Mouse (Mus musculus): ENCODE measurements around the gene Prr19.
A peak's percentile ranks its signal among the peaks of the same experiment; 100 is the strongest.

The Prr19 gene

DNA sequence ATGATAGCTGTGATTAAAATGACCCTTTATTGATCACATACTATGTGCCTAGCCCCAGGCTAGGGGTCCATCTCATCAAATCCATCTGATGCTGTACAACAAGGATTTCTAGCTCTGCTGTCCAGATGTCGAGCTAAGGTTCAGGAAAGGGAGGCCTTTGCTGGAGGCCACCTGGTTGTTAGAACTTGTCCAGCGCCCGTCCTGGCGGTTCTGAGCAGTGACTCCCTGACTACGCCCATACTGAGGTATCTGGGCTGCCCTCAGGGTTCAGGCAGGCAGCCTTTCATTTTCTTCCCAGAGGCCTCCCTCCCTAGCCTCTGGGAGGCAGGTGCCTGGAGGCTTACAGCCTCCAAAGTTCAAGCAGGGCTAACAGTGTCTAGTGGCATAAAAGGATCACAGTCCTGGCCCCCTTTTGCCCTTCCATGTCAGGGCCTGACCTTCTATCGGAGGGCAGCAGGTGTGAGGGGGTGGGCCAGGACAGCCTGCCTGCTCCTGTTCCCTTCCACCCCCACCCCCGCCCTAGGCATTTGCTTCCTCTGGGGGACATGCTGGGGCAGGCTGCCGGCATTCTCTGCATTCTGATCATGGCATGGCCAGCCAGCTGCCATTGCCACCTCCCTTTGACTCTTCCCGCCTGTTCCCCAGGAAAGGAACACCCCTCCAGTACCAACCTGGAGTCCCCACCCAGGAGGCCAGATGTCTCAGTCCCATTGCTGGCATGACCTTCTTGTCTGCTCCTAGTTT lies 25.5 kb upstream of the Prr19 start:
- no peak for DNase-seq (ENCODE audit: low spot score)

DNA sequence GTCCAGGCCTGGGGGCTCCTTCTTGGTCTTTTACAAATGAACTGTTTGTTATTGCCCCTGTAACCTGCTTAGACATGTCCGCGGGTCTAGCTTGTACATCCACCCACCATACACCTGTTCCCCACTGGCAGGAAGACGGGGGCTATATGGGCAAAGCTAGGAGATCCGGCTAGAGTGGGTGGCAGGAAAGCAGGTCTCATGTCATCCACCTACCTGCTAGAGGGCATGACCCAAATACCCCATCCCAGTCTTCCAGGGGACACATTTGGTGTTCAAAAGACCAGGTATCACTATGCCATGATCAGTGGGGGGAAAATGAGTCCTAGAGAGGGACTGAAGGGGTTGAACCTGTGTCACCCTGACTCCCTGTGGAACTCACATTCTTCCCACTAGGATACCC lies 23.8 kb upstream of the Prr19 start:
- DNase-seq (ENCODE audit: low spot score), result no peak

DNA sequence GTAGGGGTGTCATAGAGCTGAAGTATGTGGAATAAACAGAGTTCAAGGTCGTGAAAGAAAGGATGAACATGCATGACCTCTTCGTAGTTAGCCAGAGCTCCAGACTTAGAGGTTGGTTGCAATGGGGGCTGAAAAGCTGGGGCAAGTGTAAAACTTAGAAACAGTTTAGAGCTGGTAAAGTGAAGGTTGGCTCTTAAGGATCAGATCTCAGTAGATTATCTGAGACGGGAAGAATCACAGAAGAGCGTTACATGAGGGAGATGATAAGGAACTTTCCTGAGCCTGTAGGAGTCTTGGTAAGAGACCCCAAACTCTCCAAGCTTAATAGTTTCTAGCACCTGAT lies 23.2 kb upstream of the Prr19 start:
- no peak for DNase-seq (ENCODE audit: low spot score)

DNA sequence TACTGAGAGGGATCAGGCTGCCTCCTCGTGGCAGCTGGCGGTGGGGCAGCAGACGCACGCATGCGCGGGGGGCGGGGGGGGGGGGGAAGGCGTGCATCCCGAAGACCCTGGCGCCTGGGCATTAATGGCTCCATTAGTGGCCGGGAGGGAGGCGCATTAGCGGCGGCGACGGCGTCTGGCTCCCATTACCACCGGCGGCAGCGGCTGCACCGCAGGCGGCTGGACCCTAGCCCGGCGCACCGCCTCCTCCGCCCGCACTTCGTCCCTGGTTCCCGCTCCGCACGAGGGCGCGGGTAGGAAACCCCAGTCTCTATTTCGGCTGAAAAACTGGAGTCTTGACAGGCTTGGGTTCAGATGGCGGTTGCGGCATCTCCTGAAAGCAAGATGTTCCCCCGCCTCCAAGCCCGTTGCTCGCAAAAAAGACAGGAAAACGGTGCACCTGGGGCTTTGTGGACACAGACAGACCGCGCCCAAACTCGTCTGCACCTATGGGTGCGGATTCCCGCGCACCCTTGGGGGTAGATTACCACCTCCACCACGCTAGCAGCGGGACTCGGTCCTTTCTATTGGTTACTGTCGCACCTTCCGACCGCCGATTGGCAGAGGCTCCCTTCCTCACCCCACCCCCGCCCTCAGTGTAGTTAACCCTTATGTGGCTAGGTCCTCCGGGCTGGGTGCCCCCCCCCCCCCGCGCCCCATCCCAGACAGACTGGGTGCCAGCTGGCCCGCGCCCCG lies 22.7 kb upstream of the Prr19 start:
- DNase-seq (ENCODE audit: low spot score), result peak; percentile 85

DNA sequence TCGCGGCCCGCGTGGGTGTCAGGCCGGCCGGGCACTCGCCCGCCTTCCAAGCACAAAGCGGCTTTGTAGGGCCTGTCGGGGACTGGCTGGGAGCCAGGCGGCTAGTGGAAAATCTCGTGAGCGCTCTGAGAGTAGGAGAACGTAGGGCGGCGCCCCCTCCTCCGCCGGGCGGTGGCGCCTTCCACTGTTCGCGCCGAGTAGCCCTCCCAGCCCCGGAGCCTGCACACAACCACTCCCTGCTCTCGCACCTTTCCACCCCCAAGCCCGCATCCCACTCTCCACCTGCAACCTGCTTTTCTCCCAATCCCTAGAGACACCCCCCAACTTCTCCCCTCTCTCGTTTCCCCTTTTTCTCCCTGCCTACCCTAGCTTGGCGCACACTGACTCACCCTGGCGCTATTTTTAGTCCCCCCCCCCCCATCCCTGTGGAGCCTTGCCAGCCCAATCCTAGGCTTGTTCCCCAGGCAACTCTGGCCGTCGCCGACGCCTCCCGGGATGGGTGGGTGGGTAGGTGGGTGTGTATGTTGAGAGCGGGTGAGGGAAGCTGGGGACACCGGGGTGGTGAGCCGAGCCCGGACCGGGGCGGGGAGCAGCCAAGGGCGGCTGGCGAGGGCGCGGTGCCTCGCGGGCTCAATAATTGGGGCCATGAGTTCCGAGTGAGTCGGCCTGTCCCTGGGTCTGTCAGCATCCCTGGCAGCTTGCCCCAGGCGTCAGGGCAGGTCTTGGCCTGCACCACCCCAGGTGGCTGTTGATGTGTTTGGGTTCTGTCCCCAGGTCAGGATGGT lies 21.9 kb upstream of the Prr19 start:
- peak; percentile 71 for DNase-seq (ENCODE audit: low spot score)

DNA sequence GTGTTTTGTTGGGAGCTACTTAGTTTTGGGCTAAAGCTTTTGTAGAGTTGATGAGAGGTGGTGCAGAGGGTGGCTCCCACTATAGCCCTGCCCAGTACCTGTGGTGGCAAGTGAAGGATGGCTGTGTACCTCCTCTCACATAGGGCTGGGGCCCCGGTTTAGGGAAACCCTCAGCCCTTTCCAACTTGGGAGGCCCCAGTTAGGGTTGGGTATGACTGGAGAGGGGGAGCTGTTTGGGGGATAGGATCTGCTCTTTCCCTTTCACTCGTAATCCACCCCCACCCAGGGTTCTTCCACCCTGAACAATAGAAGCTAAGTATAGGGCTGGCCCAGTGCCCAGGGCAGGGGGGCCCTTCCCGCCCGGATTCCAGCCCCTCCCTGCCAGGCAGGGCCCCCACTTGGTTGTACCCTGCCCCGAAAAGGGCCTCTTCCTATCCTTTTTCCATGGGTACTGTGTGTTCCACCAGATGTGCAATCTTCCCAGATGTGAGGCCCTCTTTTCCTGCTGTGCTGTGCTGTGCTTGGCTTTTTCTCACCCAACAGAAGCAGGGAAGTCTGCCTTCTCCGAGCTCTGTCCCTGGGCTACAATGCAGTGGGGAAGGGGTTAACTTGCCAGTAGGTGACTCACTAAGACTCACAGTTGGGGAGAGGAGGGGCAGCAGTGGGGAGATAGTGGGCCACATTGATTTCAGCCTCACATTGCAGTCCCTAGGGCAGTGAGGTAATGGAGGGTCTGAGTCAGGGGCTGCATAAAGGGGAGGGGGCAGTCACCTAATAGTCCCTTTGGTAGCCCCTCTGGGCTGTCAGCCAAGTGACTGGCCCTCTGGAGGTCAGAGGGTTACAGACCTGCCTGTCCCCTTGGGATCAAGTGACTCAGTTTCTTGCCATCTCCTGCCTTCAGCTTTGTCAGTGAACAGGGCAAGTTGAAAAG lies 21.1 kb upstream of the Prr19 start:
- peak; percentile 61 for DNase-seq (ENCODE audit: low spot score)

DNA sequence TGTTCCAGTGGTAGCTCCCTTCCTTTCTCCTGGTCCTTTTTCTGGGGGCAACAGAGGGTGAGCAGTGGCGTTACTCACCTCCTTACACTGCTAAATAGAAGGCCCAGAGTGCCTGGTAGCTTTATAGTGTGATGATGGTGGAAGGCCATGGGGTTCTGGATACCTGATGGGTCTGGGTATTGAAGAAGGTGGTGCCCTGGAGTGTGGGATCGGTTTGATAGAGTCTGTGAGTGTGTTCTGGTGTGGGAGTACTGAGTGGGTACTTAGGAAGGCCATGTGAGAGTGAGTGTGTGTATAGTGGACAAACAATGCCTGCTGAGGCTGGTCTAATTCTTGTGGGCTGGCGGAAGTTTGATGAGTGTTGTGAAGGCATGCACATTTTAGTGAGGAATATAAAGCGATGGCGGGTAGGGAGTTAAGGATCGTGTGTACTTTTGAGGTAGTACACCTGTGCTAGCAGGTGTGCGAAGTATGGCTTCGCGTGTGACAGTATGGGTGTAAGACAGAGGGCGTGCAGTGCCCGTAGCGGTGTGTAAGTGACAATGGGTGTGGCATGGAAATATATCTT lies 20.0 kb upstream of the Prr19 start:
- no peak for DNase-seq (ENCODE audit: low spot score)

DNA sequence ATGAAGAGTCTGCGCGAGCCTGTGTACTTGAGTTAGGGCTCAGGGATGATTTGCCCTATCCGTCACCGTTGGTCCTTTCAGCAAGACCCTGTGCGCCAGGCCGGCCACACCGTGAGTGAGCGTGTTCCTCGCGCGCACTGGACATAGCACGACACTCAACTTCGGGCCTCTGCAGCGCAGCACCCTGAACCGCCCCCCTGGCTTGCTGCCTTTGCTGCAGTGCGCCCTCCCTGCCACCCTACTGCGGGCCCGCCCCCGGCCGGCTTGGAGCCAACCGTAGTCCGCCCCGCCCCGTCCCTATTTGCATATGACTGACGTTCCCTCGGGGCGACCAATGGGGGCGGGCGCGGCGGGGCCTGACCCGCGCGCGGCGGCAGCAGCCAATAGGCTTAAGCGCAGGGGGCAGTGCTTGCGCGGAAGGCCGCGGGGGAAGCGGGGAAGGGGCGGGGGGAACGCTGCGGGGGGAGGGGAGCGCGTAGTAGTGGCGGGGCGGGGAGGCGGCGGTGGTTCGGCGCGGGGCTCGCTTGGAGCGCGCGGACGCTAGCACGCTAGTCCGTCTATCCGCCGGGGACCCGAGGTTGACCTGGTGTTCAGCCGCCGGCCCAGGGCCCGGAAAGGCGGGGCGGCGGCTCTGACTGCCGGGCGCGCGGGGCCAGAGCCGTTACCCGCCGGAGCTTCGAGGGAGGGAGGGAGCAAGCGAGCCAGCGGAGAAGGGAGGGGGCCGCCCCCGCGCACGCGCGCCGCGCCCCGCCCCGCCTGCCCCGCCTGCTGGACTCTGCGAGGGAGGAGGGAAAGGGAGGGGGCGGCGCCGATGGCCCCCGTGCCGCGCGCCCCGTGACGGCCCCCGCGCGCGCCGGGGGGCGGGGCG lies 19.2 kb upstream of the Prr19 start:
- peak; percentile 90 for DNase-seq (ENCODE audit: low spot score)

DNA sequence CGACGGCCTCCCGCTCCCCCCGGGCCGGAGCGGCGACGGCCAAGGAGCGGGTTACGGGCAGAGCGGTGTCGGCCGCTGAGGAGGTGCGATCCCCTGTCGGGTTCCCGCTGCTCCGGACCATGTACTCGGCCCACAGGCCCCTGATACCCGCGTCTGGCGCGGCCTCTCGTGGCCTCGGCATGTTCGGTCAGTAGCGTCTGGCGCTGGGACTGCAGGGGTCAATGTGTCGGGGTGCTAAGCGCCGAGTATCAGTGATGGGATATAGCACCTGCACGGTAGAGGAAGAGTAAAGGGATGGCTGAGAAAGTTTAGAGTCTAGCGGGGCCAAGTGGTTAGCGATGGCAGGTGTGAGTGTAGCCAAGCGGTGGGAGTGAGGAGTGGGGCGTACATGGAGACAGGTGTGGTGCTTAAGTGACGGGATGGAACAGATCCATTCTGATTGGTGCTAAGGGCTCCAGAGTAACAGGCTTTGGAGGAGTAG lies 18.4 kb upstream of the Prr19 start:
- peak; percentile 31 for DNase-seq (ENCODE audit: low spot score)

DNA sequence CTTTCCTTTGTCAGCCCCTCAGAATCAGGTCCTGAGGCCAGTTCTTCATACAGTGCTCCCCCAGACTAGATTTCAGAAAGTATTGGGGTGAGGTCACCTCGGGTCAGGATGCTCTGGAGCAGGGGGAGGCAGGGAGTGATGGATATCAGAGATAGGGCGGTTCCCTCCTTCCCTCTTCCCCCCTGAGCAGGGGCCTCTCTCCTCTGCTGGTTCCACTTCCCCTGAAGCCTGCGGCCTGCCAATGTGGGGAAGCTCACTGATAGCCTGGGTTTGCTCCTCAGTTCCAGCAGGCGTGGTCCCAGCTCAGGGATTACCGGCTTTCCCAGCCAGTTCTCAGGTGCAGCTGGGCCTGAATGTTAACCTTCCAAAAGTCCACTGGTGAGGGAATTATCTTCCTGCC lies 17.6 kb upstream of the Prr19 start:
- DNase-seq (ENCODE audit: low spot score), result no peak

DNA sequence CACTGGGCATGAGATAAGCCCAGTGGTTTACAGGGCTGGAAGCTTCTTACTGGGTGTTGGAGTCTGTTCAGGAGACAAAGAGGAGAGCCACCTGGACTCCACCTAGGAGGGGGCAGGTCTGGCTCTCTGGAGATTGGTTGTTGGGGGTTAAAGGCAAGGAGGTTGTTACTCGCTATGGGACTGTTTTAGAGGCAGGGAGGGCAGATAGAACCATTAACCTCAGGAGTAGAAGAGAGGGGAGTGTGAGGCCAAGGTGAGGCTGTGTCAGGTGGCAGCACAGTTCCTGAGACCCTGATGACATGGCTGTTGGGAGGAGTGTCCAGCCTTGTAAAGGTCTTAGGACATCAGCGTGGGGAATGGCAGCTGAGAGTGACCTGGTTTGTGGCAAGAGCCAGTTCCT lies 17.0 kb upstream of the Prr19 start:
- no peak for DNase-seq (ENCODE audit: low spot score)

DNA sequence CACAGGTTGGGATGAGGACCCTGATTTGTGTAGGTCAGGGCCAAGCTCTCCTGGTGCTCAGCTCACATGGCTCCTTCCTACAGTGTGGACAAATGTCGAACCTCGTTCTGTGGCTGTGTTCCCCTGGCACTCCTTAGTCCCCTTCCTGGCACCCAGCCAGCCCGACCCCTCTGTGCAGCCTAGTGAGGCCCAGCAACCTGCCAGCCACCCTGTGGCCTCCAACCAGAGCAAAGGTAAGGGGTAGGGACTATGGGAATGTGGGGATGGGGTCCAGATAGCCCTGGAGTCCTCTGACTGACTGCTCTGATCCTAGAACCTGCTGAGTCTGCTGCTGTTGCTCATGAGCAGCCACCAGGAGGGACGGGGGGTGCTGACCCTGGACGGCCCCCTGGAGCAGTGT lies 16.4 kb upstream of the Prr19 start:
- DNase-seq (ENCODE audit: low spot score), result no peak

DNA sequence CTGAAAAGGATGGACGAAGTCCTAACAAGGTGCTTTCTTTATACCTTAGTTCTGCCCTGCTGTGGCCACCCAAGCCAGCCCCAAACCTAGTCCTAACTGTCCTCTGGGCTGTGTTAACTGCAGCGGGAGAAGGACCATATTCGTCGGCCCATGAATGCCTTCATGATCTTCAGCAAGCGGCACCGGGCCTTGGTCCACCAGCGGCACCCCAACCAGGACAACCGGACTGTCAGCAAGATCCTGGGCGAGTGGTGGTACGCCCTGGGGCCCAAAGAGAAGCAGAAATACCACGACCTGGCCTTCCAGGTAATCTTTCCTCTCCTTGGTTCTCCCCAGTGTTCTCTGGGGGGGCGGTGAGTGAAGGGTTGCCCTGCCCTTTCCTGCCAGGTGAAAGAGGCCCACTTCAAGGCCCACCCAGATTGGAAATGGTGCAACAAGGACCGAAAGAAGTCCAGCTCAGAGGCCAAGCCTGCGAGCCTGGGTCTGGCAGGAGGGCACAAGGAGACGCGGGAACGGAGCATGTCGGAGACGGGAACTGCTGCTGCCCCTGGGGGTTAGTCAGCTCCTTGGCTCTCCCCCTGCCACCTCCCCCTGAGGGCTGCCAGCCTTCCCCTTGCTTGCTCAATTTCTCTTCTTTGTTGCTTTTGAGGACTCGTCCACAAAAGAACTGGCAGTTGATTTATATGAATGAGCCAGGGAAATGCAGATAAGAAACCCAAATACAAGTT lies 15.5 kb upstream of the Prr19 start:
- DNase-seq (ENCODE audit: low spot score), result no peak

DNA sequence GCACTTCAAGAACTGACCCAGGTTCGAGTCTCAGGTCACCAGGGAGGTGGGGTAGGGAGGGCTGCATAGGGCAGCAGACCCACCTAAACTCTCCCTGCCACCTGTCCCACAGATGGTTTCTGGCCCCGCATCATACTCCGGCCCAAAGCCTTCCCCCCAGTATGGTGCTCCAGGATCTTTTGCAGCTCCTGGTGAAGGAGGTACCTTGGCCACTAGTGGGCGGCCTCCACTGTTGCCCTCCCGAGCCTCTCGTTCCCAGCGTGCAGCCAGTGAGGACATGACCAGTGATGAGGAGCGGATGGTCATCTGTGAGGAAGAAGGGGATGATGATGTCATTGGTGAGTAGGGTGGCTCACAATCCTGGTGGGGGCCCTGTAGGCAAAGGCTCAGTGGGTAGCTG lies 14.2 kb upstream of the Prr19 start:
- no peak for DNase-seq (ENCODE audit: low spot score)

DNA sequence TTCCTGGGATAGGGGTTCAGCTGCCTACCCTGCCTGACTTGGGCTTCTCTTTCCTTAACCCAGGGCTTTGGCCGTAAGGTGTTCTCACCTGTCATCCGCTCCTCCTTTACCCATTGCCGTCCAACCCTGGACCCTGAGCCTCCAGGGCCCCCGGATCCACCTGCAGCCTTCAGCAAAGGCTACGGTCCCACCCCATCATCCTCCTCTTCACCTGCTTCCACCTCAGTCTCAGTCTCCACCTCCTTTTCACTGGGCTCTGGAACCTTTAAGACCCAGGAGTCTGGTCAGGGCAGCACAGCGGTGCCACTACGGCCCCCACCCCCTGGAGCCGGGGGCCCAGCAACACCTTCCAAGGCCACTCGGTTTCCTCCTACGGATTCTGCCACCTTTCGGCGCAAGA lies 13.2 kb upstream of the Prr19 start:
- no peak for DNase-seq (ENCODE audit: low spot score)

DNA sequence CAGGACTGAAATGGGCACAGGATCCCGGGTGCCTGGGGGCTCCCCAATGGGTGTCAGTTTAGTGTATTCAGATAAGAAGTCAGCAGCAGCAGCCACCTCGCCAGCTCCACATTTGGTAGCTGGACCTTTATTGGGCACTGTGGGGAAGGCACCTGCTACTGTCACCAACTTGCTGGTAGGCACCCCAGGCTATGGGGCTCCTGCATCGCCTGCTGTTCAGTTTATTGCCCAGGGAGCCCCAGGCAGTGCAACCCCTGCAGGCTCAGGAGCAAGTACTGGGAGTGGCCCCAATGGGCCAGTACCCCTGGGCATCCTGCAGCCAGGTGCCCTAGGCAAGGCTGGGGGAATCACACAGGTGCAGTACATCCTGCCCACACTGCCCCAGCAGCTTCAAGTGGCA lies 12.5 kb upstream of the Prr19 start:
- no peak for DNase-seq (ENCODE audit: low spot score)

DNA sequence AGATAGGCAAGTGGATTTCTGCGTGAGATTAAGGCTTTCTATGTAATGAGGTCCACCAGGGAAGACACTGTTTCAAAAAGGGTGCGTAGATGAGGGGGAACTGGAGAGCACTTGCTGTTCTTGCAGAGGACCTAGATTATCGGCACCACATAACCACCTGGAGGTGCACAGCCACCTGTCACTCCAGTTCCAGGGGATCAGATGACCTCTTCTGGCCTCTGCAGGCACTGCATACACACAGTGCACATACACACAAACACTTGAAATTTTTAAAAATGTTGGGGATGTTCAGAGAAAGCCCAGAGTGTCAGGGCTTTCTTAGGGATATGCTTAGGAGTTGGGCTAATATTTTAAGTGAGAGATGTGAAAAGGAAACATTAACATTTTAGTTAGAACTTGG lies 11.3 kb upstream of the Prr19 start:
- no peak for DNase-seq (ENCODE audit: low spot score)

DNA sequence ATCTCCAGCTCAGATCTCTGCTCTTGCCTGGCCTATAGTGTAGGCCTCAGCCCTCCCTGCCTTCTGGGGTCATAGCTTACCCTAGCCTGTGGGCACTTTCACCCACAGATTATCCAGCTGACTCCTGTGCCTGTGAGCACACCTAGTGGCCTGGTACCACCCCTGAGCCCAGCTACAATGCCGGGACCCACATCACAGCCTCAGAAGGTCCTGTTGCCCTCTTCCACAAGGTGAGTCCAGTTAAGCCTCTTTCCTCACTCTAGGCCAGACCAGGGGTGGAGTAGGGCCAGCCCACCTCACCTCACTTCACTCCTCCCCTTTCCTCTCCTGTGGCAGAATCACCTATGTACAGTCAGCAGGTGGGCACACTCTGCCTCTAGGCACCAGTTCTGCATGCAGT lies 10.7 kb upstream of the Prr19 start:
- DNase-seq (ENCODE audit: low spot score), result no peak

DNA sequence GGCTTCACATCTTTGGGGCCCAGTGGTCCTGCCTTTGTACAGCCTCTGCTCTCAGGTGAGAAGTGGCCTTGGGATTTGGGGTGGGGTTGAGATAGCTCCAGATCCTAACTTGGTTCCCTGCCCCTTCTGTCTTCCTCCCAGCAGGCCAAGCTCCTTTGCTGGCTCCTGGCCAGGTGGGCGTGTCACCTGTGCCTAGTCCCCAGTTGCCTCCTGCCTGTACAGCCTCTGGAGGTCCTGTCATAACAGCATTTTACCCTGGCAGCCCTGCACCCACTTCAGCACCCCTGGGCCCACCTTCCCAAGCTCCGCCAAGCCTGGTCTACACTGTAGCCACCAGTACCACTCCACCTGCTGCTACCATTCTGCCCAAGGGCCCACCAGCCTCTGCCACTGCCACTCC lies 10.3 kb upstream of the Prr19 start:
- no peak for DNase-seq (ENCODE audit: low spot score)

DNA sequence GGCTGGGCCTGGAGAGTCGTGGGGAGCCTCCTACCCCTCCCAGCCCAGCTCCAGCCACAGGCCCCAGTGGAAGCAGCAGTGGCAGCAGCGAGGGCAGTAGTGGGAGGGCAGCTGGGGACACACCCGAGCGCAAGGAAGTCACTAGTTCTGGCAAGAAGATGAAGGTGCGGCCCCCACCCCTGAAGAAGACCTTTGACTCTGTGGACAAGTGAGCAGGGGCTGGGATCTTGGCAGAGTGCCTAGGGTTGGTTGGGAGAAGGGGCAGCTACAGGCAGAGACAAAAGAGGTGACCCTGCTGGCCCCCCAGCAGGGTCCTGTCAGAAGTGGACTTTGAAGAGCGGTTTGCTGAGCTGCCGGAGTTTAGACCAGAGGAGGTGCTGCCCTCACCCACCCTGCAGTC lies 9.1 kb upstream of the Prr19 start:
- DNase-seq (ENCODE audit: low spot score), result no peak

Data from adipocyte (in vitro differentiated cells).